Mouse (Mus musculus) right cerebral cortex, postnatal 14 days (tissue): ENCODE results near the gene Rap2c.

ENCODE experiments used
- DNase-seq: peaks from one replicate; pipeline ENCODE4 v3.0.0; 2022

Rap2c gene

GRCm38 (mm10) chrX:50968157-50968932, 49.5 kb downstream of the Rap2c start:
- no peak for DNase-seq

GRCm38 (mm10) chrX:50965157-50965556, 52.7 kb downstream of the Rap2c start:
- DNase-seq: no peak

GRCm38 (mm10) chrX:50962955-50963354, 54.9 kb downstream of the Rap2c start:
- DNase-seq: no peak
